Mouse (Mus musculus) pancreas, adult 10 weeks (tissue): ENCODE measurements around the gene Chaf1b. TPM values are rescaled to one million over a fixed set of nuclear protein-coding genes. Genes with fewer than 3 reads are reported as not detected.

ENCODE experiments used
- polyA plus RNA-seq: library from polyadenylated mRNA; stranded (reverse); fragments of 350-450 nt; fragmentation: Illumina TruSeq; extraction: RNeasy Lipid Tissue Mini Kit (QIAGEN cat#74804); gene quantifications from one replicate; pipeline ENCODE4 v1.2.3, GENCODE M21; 2015; ENCODE audit warnings: low read depth, low replicate concordance; ENCODE audit not compliant: insufficient read depth

Gene Chaf1b
- polyA plus RNA-seq: 1.2 TPM

GRCm38 (mm10) chr16:93883423-93884085 lies at the start of gene Chaf1b:
Gene Chaf1b, plus strand, starts transcription at chr16:93883901.

Other genes starting within 250 kb of the Chaf1b start
- 3.2 TPM for gene Cbr3, start 200.7 kb upstream of the Chaf1b start, polyA plus RNA-seq
- 13.2 TPM for gene Dop1b, start 172.0 kb upstream of the Chaf1b start, polyA plus RNA-seq
- gene Morc3, start 51.8 kb upstream of the Chaf1b start, polyA plus RNA-seq: 5.5 TPM
- gene Cldn14, start 124.9 kb downstream of the Chaf1b start, polyA plus RNA-seq: not detected
- gene Sim2, start 201.0 kb downstream of the Chaf1b start, polyA plus RNA-seq: not detected